Mouse (Mus musculus): ENCODE results near the gene Aars2. TPM values are rescaled to one million over a fixed set of nuclear protein-coding genes. Genes with fewer than 3 reads are reported as not detected.

Aars2 gene
- polyA plus RNA-seq, 1 experiment from 2014 or later, result 19.9 TPM

DNA sequence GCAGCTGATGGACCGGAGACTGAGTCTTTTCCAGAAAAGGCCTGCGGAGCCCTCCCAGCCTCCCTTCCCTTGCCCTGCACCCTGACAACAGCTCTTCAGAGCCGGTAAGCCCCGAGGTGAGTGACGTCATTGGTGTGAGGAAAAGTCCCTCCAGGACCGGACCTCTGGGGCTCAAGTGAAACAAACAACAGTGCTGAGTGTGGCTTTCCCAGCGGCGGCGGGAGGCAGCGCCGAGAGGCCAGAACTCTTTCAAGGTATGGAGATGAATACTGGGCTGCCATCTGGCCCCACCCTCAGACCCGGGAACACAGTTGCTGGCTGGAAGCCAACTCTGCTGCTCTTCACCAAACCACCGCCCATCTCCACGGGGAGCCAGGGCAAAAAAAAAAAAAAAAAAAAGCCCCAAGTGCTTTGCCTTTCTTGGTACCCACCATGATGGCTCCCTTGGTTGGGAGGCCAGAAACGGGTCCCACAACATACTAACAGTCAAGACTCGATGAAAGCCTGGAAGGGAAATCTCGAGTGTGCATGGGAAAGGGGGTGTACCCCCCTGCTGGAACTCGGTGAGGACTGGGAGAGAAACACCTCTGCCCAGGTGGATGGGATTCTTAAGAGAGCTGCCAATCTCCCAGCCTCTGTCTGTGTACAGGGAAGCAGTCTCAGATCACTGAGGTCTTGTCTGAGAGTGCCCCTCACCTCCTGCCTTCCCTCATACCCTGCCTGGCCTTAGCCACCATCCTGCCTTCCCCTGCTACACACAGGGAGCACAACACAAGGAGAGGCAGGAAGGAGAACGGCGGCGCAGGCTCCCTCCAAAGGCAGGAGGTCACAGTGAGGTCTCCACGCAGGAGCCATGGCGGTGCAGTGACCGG, 37.6 kb downstream of the Aars2 start:
- Histone ChIP-seq H3K4me3 (ENCODE audit: low read length) (peak overlapping the region; percentile 39; the same call in 1 of the 2 replicates), H3K27ac (ENCODE audit: low read length) (no peak overlapping the region), H3K9me3 (ENCODE audit: control insufficient read depth, low read length) (no peaks in the 10 kb centered on the region), H3K4me2 (ENCODE audit: low read depth, low read length) (peak overlapping the region; percentile 55; the same call in 1 of the 2 replicates), H3K27me3 (ENCODE audit: control insufficient read depth, insufficient read depth, low read depth, low read length) (peaks cover 63% of the 10 kb centered on the region), H3K36me3 (ENCODE audit: control insufficient read depth, insufficient read depth, low read length) (no peaks in the 10 kb centered on the region), H3K9ac (ENCODE audit: low read length) (no peak overlapping the region), H3K4me1 (replicated peaks; ENCODE audit: control insufficient read depth, insufficient read depth, low read length) (peaks cover 13% of the 10 kb centered on the region)
- ATAC-seq (ENCODE audit: low read depth), result no peak
- 9% methylated on average over 24 of the region's 24 CpGs for WGBS

DNA sequence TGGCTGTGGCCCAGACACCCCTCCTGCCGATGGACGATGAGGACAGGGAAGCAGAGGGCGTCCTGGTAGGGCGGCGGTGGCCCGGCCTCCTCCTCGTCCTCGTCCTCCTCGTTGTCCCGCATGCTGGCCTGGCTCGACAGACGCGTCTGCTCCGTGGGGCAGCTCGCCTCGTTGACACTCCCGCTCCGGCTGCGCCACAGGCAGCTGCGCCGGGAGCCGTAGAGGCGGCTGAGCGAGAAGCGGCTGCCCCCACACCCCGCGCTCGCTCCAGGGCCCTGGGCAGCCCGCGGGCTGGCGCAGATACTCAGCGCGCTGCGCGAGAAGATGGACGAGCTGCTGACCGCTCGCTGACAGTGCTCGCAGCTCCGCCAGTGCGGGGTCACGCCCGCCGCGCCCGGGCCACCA, 38.2 kb downstream of the Aars2 start:
- Histone ChIP-seq H3K9ac (ENCODE audit: low read length) (no peak overlapping the region), H3K27ac (ENCODE audit: low read length) (no peak overlapping the region), H3K36me3 (ENCODE audit: control insufficient read depth, insufficient read depth, low read length) (no peaks in the 10 kb centered on the region), H3K9me3 (ENCODE audit: control insufficient read depth, low read length) (no peaks in the 10 kb centered on the region), H3K4me1 (replicated peaks; ENCODE audit: control insufficient read depth, insufficient read depth, low read length) (peaks cover 15% of the 10 kb centered on the region), H3K4me2 (ENCODE audit: low read depth, low read length) (peak overlapping the region; percentile 55), H3K4me3 (ENCODE audit: low read length) (peak overlapping the region; percentile 39), H3K27me3 (ENCODE audit: control insufficient read depth, insufficient read depth, low read depth, low read length) (peaks cover 63% of the 10 kb centered on the region)
- 5% methylated on average over 44 of the region's 46 CpGs for WGBS
- no peak for ATAC-seq (ENCODE audit: low read depth)

DNA sequence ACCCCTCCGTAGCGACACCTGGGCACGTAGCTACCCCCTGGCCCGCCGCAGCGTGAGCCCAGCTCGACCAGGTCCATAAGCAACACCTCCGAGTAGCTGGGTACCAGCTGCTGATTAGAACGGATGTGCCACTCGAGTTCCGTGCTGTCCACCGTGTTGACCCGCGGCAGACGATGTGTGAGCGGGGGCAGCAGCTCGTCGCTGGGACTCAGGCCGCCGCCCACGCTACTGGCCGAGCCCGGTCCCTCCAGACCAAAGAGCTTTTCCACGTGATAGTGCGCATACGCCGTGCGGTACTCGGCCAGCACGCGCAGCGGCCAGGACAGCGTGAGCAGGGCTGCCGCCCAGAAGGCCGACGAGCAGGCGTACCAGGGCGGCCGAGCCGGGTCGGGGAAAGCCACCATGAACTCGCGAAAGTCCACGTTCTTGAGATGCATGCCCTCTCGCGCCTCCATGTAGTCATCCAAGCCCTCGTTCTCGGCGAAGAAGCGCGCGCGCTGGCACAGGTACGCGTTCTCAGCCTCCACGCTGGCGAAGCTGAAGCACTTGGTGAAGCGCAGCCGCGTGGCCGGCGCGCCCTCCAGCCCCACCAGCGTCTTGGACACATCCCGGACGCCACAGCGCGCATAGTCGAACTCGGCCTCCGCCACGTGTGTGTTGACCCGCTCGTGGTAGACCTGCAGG, 38.8 kb downstream of the Aars2 start:
- Histone ChIP-seq H3K36me3 (ENCODE audit: control insufficient read depth, insufficient read depth, low read length) (no peaks in the 10 kb centered on the region), H3K9me3 (ENCODE audit: control insufficient read depth, low read length) (no peaks in the 10 kb centered on the region), H3K27ac (ENCODE audit: low read length) (no peak overlapping the region), H3K4me1 (replicated peaks; ENCODE audit: control insufficient read depth, insufficient read depth, low read length) (peaks cover 20% of the 10 kb centered on the region), H3K4me3 (ENCODE audit: low read length) (peak overlapping the region; percentile 39), H3K9ac (ENCODE audit: low read length) (0 out of 2 replicates have a peak overlapping the region, but pooled peaks have one; percentile 16), H3K4me2 (ENCODE audit: low read depth, low read length) (peak overlapping the region; percentile 55), H3K27me3 (ENCODE audit: control insufficient read depth, insufficient read depth, low read depth, low read length) (peaks cover 65% of the 10 kb centered on the region)
- ATAC-seq (ENCODE audit: low read depth), result no peak
- 4% methylated on average over 74 of the region's 74 CpGs for WGBS

DNA sequence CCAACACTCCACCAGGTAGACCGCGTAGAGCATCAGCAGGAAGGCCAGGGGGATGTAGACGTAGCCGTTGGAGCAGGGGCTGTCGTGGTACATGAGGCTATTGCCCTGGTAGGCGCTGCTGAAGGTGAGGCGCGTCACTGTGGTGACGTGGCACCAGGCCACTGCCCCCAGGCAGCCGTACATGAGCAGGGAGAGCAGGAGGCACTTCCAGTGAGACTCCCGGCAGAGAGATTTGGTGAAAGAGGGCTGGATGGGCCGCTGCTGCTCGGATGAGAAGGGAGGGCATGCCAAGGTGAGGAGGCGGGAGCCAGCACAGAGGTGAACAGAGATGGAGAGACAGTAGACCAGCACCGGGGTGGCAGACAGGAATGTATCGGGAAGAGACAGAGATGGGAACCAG, 40.3 kb downstream of the Aars2 start:
- Histone ChIP-seq H3K9me3 (ENCODE audit: control insufficient read depth, low read length) (no peaks in the 10 kb centered on the region), H3K27me3 (ENCODE audit: control insufficient read depth, insufficient read depth, low read depth, low read length) (peaks cover 68% of the 10 kb centered on the region), H3K36me3 (ENCODE audit: control insufficient read depth, insufficient read depth, low read length) (no peaks in the 10 kb centered on the region), H3K27ac (ENCODE audit: low read length) (no peak overlapping the region), H3K4me2 (ENCODE audit: low read depth, low read length) (no peak overlapping the region), H3K4me3 (ENCODE audit: low read length) (no peak overlapping the region), H3K4me1 (replicated peaks; ENCODE audit: control insufficient read depth, insufficient read depth, low read length) (peaks cover 23% of the 10 kb centered on the region), H3K9ac (ENCODE audit: low read length) (no peak overlapping the region)
- ATAC-seq (ENCODE audit: low read depth), result no peak
- WGBS, result 72% methylated on average over 16 of the region's 16 CpGs

DNA sequence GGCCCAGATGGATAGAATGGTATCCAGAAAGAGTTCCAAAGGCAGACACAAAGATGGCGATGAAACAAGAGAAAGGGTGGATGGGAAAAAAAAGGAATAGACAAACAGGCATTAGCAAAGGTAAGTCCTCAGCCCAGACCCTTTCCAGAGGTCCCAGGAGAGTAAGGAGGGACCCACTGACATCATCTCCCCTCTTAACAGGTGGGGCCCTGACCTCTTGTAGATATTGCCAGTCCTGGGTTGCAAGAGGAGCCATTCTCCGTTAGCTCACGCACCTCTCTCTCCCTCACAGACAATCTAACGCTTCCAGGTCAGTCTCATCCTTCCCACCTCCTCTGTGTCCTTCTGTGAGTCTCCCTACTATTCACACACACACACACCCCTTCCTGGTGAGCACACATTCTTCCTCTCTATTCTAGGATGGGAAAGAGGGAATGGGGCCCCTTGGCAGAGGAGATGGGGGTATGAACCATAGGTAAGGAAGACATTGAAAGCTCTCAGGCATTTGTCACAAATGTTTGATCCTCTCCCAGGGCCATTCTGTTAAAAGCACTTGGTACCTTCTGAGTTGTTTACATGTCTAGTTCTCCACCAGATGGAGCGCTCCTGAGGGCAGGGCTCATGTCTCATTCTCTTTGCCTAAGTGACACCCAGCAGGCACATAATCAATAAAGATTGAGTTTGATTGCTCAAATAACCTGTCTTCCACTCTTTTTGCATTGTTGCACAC, 41.0 kb downstream of the Aars2 start:
- Histone ChIP-seq H3K4me3 (ENCODE audit: low read length) (no peak overlapping the region), H3K9me3 (ENCODE audit: control insufficient read depth, low read length) (no peaks in the 10 kb centered on the region), H3K9ac (ENCODE audit: low read length) (no peak overlapping the region), H3K27me3 (ENCODE audit: control insufficient read depth, insufficient read depth, low read depth, low read length) (peaks cover 68% of the 10 kb centered on the region), H3K4me1 (replicated peaks; ENCODE audit: control insufficient read depth, insufficient read depth, low read length) (peaks cover 23% of the 10 kb centered on the region), H3K36me3 (ENCODE audit: control insufficient read depth, insufficient read depth, low read length) (no peaks in the 10 kb centered on the region), H3K27ac (ENCODE audit: low read length) (no peak overlapping the region), H3K4me2 (ENCODE audit: low read depth, low read length) (no peak overlapping the region)
- ATAC-seq (ENCODE audit: low read depth), result no peak
- 63% methylated on average over 5 of the region's 5 CpGs for WGBS

DNA sequence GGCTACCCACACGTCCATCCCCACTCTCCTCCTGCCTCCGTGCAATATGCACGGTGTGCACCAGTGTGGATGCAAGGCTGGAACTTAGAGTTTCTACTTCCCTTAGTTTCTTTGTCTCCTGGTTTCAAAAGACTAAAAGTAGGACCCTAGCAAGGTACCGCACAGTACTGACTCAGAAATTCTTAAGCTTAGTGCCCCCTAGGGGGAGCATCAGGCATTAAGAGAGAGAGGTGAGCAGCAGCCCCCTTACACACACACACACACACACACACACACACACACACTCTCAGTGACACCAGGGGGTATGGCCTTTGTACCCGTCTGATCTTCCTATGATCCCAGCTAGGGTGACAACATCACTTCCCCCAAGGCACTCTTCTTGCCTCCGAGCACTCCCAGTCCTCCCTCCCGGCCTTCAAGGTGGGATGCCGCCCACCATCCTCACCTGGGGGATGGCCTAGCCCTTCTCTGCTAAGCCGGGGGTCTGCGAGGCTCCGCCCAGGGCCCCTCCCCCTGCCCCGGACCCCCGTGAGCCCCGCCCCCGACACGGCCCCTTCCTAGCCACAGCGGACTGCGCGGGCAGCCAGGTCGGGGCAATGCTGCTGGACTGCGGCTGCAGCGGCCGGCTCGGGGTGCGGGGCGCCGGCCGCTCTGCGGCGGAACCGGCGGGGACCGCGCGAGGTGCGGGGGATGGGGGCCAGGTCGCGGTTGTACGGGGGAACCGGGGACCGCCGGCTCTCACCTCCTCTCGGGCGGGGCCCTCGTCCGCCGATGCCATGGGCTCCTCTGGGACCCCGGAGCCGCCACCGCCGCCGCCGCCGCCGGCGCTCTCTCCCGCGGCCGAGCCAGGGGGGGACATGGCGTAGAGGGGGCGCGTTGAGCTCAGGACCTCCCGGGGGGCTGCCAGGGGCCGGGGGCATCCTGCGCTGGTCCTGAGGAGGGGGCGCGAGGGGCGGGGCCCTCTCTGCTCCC, 42.2 kb downstream of the Aars2 start:
- H3K4me2 ChIP-seq (ENCODE audit: low read depth, low read length), result peak overlapping the region; percentile 100
- 1% methylated on average over 62 of the region's 68 CpGs for WGBS
- H3K9ac ChIP-seq (ENCODE audit: low read length), result peak overlapping the region; percentile 63
- H3K36me3 ChIP-seq (ENCODE audit: control insufficient read depth, insufficient read depth, low read length), result no peaks in the 10 kb centered on the region
- H3K4me1 ChIP-seq (replicated peaks; ENCODE audit: control insufficient read depth, insufficient read depth, low read length), result peaks cover 23% of the 10 kb centered on the region
- H3K27me3 ChIP-seq (ENCODE audit: control insufficient read depth, insufficient read depth, low read depth, low read length), result peaks cover 64% of the 10 kb centered on the region
- no peak overlapping the region for H3K27ac ChIP-seq (ENCODE audit: low read length)
- ATAC-seq (ENCODE audit: low read depth), result peak; percentile 26
- peak overlapping the region; percentile 58 for H3K4me3 ChIP-seq (ENCODE audit: low read length)
- H3K9me3 ChIP-seq (ENCODE audit: control insufficient read depth, low read length), result no peaks in the 10 kb centered on the region

DNA sequence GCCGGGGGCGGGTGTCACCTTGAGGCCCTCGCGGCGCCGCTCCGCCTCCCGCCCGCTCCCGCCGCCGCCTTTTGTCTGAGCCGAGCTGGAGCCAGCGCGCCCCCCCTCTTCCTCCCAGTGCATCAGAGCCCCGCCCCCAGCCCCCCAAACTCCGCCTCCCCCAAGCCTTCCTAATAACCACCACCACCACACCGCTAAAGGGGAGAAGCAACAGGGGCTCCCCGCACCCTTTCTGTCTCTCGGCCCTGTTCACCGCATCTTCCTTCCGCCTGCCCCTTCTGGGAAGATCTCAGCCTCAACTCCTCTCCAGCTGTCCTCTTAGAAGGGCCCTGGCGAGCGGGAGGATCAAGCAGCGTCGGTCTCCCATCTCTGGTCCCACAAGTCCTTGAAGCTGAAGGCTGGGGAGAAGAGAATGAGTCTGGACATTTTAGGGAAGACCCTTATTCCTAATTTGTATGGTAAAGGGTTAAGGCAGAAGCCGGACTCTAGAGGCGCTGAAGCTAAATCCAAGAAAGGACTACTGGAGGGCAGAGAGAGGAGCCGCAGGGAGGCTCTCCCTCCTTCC, 43.1 kb downstream of the Aars2 start, which contains the start of gene Tmem151b:
Gene Tmem151b, minus strand, starts transcription at position 61 of the 565 bp plus-strand sequence.
- H3K4me1 ChIP-seq (replicated peaks; ENCODE audit: control insufficient read depth, insufficient read depth, low read length), result peaks cover 23% of the 10 kb centered on the region
- 0% methylated on average over 14 of the region's 29 CpGs for WGBS
- H3K9me3 ChIP-seq (ENCODE audit: control insufficient read depth, low read length), result no peaks in the 10 kb centered on the region
- peak; percentile 32; the same call in 1 of the 2 replicates for ATAC-seq (ENCODE audit: low read depth)
- peak within 1 kb of the TSS; percentile 100 for H3K4me2 ChIP-seq (ENCODE audit: low read depth, low read length)
- peaks cover 55% of the 10 kb centered on the region for H3K27me3 ChIP-seq (ENCODE audit: control insufficient read depth, insufficient read depth, low read depth, low read length)
- H3K36me3 ChIP-seq (ENCODE audit: control insufficient read depth, insufficient read depth, low read length), result no peaks in the 10 kb centered on the region
- H3K27ac ChIP-seq (ENCODE audit: low read length), result no peak within 1 kb of the TSS
- H3K9ac ChIP-seq (ENCODE audit: low read length), result peak within 1 kb of the TSS; percentile 63
- peak within 1 kb of the TSS; percentile 58 for H3K4me3 ChIP-seq (ENCODE audit: low read length)

DNA sequence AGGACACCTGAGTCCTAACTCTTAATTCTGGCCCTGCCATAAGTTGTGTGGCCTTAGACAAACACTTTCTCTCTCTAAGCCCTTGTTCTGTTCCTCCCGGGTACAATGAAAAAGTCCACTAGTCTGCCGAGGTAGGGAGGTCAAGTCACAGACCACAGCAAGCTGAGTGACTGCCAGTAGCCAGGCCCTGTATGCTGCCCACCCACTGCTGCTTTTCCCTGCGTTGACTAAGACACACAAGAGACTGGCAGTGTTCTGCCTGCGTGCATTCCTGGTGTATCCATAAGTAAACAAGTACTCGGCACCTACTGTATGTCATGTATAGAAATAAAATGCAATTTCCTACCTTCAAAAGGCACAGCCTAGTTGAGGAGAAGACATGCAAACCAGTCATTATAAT, 43.6 kb downstream of the Aars2 start:
- H3K27me3 ChIP-seq (ENCODE audit: control insufficient read depth, insufficient read depth, low read depth, low read length), result peaks cover 49% of the 10 kb centered on the region

More for the DNA sequence above, 43.6 kb downstream of the Aars2 start:
- no peak for ATAC-seq (ENCODE audit: low read depth)
- Histone ChIP-seq H3K4me1 (replicated peaks; ENCODE audit: control insufficient read depth, insufficient read depth, low read length) (peaks cover 19% of the 10 kb centered on the region), H3K4me2 (ENCODE audit: low read depth, low read length) (peak overlapping the region; percentile 100; the same call in 1 of the 2 replicates), H3K27ac (ENCODE audit: low read length) (no peak overlapping the region), H3K9ac (ENCODE audit: low read length) (no peak overlapping the region), H3K9me3 (ENCODE audit: control insufficient read depth, low read length) (no peaks in the 10 kb centered on the region), H3K36me3 (ENCODE audit: control insufficient read depth, insufficient read depth, low read length) (no peaks in the 10 kb centered on the region), H3K4me3 (ENCODE audit: low read length) (no peak overlapping the region)
- 8% methylated on average over 5 of the region's 5 CpGs for WGBS
